Mouse (Mus musculus) heart, adult 11 months (tissue): ENCODE results near the gene Ror1.

Source experiments
- DNase-seq: peaks from one replicate; pipeline ENCODE4 v3.0.0; 2022

Ror1 gene

DNA sequence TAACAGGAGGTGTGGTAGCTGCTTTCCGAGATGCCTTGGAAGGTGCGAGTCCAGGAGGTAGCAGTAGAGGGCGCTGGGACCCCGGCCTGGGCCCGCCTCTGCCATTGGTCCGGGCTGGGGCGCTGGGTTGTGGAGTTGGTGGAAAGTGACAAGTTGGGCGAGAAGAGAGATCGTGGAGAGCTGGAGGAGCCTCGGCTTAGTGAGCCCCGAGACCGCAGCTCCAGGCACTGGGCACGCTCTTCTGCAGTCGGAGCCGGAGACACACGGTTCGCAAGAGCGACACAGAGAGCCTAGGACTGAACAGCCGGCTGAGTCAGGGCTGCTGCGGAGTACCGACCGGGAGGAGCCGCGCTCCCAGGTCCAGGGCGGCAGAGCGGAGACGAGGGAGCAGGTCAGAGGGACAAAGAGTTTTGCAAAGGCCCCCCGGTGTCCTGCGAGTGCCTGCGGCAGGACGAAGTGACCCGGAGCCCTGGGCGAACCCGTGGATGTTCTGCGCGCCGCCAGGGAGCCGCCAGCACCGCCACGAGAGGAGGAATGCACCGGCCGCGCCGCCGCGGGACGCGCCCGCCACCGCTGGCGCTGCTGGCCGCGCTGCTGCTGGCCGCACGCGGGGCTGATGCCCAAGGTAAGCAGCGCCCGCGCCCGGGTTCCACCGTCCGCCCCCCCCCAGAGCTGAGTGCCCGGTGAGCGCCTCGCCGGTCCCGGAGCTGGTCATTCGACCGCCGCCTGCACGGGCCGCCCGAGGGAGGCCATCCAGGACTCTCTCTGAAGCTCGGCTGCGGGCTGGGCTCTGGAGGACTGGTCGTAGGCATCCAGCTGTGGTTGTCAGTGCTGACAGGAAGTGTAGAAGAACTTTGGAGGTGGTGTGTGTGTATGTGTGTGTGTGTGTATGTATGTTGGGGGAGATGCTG, at the start of gene Ror1:
Ror1 (plus strand) TSS at position 107 of the 911 bp plus-strand sequence.
- DNase-seq = peak; percentile 98

DNA sequence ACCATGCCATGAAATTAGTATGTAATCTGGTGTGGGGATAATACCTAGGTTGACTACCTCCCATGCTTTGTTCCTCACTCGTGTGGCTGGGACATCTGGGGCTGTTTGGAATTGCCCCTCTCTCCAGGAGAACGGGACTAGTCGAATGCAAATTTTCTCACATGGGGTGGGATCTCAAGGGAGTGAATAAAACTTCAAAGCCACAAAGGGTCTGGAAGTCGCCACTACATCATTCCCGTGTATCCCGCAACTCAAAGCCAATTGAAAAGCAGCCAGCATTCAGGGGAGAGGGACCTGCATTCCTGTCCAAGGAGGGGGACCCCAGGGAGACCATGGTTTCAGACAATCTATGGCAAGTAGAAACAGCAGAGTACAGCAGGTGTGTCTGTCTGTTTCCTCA, 48.5 kb upstream of the Ror1 start:
- DNase-seq = peak; percentile 81

GRCm38 (mm10) chr4:100048351-100048950, 47.1 kb upstream of the Ror1 start:
- peak; percentile 88 for DNase-seq

DNA sequence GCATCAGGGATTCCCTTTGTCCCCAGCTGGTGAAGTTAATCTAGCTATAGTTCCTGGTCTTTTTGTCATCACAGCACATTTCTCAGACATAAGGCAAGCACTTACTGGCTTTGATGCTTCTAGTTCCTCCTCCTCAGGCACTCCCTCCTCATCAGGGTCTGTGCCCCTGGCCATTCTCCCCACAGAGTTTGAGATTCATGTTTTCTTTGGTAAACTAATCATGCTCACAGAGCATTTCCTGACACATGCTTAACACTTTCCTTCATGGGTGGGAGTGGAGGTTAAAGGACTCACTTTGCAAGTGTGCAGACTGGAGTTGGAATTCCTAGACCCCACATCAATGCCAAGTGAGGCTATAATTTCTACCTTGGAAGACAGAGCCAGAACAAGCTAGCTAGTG, 43.8 kb upstream of the Ror1 start:
- DNase-seq = peak; percentile 52

DNA sequence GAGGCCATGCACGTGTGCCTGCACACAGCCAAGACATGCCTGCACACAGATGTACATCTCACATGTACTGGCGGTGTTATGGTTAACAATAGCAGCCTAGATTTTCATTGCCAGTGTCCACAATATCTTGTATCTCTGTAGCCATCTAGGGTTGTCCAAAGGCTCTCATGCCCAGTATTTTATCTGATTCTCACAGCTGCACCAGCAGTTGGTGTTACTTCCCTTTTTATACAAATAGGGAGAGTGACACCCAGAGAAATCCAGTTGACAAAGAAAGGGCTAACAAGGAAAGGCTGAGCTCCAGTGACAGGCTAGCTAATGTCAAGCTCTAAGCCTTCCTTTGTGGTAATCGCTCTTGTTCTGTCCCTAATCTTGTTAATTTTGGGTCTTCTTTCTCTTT, 43.3 kb upstream of the Ror1 start:
- peak; percentile 75 for DNase-seq

DNA sequence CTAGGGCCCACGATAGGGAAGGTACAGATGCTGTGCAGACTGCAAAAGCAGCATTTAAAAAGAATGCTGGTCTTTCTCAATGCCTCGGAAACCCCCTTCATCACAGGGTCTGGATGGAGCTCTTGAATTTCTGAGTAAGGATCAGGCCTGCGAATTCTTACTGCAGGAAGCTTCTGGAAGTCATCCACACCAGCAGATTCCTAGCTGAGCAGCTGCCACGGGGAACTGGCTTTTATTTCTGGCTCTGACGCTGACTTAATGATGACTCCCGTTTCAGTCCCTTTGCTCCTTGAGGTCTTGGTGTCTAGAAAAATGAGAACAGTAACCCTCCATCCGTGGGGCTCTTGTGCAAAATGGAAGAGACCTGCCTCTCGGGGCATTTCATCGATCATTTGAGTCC, 39.5 kb upstream of the Ror1 start:
- DNase-seq = peak; percentile 94

- peak; percentile 93 for DNase-seq
Observed at GRCm38 (mm10) chr4:100056446-100056845, 39.1 kb upstream of the Ror1 start.

GRCm38 (mm10) chr4:100057381-100057780, 38.2 kb upstream of the Ror1 start:
- peak; percentile 44 for DNase-seq

GRCm38 (mm10) chr4:100058631-100059030, 37.0 kb upstream of the Ror1 start:
- peak; percentile 82 for DNase-seq

GRCm38 (mm10) chr4:100059811-100060210, 35.8 kb upstream of the Ror1 start:
- DNase-seq = peak; percentile 72

DNA sequence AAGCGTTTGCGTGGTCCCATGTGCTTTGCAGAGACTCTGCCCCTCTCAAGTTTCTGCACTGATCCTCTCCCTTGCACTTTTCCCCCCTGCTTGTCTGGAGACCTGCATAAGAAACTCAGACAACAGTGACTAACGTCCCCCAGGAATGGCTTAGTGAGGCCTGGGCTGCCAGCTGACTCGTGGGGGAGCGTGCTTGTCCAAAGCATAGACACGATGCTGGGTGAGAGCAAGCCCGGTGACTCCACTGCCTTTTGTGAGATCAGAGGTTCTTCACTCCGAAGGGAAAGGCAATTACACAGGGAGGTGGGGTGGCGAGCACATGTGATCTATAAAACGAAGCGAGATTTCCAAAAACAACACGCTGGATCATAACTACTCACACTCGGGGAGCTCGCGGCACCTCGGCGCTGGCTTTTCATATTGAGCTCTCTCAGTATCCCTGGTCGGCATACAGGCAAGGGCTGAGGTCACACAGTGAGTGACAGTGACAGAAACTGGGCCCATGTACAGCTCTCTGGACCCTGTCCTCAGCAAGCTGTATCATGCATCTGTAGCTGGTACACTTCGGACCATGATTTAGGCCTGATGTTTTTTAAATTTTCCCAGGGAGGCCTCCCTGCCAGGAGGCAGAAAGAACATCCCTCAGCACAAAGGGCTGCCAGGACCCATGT, 34.1 kb upstream of the Ror1 start:
- peak; percentile 87 for DNase-seq

- peak; percentile 76 for DNase-seq
Observed at GRCm38 (mm10) chr4:100065686-100066085, 29.9 kb upstream of the Ror1 start.

- no peak for DNase-seq
Observed at GRCm38 (mm10) chr4:100070101-100070500, 25.5 kb upstream of the Ror1 start.

DNA sequence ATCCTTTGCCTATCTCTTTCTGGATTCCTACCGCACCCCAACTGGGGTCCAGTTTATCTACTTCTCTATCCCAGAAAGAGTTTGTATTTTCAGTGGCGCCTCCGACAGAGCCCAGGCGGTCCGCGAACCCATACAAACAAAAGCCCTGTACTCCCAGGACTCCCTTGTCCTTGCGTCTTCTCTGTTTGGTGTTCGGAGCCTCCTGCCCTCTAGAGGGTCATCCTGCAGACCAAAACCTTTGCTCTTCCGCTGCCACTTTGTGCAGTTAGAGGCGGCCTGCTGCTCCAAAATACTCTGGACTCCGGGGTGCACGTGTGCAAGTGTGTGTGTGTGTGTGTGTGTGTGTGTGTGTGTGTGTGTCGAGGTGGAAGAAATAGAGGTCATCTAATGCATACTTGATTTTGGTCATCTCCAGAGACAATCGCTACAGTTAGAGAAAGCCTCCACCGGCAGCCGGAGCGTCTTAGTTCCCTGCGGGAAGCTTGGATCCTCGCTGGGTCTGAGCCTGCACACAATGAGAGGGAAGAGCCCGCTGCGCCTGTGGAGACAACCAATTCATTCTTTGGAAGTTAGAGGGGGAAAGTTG, 1.1 kb downstream of the Ror1 start:
- peak; percentile 91 for DNase-seq

GRCm38 (mm10) chr4:100097364-100097979, 1.9 kb downstream of the Ror1 start:
- peak; percentile 67 for DNase-seq

- DNase-seq = peak; percentile 86
Observed at GRCm38 (mm10) chr4:100101066-100101820, 5.7 kb downstream of the Ror1 start.

- peak; percentile 69 for DNase-seq
Observed at GRCm38 (mm10) chr4:100101844-100102243, 6.3 kb downstream of the Ror1 start.

- peak; percentile 68 for DNase-seq
Observed at GRCm38 (mm10) chr4:100104241-100104640, 8.7 kb downstream of the Ror1 start.

- DNase-seq = peak; percentile 77
Observed at GRCm38 (mm10) chr4:100107593-100107992, 12.0 kb downstream of the Ror1 start.

GRCm38 (mm10) chr4:100108551-100108950, 13.0 kb downstream of the Ror1 start:
- peak; percentile 82 for DNase-seq

DNA sequence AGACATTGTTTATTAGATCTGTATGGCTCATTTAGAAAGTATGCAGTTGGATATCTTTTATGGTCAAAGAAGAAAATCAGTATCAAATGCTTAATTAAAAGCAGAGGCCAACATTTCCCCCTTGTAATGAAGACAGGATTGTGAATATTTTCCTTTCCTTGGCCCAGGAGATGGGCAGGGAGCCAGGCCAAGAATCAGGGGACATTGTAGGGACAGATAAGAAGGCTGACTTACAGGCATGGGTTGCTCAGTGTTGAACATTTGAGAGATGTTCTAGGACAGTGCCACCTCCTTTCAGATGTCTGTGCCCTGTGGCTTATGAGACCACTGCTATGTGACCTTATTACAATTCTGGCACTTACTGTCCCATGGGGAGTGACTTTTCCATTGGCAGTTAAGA, 18.6 kb downstream of the Ror1 start:
- DNase-seq = peak; percentile 89

DNA sequence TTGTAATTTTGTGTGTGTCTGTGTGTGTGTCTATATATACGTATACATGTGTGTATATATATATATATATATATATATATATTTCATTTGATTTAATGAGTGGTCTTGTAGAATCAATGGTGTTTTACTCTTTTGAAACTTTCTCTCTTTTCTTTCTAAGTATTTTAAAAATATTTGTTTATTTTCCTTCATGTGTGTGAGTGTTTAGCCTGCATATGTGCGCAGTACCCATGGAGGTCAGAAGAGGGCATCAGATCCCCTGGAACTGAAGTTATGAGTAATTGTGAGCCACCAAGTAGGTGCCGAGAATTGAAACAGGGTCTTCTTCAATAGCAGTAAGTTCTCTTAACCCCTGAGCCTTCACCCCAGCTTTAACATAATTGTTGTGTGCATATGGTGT, 20.8 kb downstream of the Ror1 start:
- peak; percentile 53 for DNase-seq
